Mouse (Mus musculus): ENCODE measurements at regions not wholly inside any gene's neighbourhood (a gene's known extent, or its start where the extent isn't known, plus 50 kb on each side); places are given as distances from the start of the nearest gene placed in this dataset.

DNA sequence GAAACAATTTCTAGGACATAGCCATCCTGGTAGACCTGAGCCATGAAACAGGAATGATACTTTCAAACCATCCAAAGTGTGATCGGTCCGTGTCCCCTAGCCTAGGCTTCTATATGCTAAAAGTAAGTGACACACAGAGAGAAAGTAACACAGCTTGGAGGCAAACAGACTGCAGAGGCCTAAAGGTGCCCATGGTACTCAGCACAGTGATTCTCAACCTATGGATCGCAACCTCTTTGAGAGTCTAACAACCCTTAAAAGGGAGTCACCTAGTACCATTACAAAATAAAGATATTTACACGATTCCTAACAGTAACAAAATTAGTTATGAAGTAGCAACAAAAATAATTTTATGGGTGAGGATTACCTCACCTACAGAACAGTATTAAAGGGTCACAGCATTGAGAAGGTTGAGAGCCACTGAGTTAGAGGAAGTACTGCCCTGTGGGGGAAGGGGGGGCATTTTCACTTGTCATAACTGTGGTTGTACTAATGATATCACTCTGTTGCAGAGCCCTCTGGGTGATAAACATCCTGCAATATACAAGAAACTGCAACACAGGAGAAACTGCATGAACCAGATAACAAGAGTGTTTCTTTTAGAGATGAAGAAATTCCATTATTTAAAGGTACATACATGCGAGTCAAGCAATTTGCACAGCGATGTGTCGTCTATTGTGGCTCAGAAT, 308.8 kb downstream of the Fam49a start:
- in situ Hi-C loops (cut with MboI, MseI) = no loop called here

DNA sequence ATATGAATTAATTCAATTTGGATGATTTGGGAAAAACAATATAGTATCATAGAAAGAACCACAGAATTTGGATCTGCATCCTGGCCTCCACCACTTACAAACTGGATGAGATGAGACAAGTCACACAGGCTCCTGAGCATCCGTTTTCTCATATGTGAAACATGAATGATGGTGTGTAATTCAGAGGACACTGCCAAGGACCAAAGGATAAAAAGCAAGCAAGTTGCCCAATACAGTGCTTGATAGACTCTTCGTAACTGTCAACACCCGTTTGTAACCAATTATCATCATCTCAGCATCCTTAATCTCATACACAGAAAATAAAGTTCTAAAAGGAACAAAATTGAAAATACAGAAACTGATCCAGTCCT, 305.8 kb downstream of the Fam49a start:
- in situ Hi-C loops (cut with MboI, MseI) = no loop called here

DNA sequence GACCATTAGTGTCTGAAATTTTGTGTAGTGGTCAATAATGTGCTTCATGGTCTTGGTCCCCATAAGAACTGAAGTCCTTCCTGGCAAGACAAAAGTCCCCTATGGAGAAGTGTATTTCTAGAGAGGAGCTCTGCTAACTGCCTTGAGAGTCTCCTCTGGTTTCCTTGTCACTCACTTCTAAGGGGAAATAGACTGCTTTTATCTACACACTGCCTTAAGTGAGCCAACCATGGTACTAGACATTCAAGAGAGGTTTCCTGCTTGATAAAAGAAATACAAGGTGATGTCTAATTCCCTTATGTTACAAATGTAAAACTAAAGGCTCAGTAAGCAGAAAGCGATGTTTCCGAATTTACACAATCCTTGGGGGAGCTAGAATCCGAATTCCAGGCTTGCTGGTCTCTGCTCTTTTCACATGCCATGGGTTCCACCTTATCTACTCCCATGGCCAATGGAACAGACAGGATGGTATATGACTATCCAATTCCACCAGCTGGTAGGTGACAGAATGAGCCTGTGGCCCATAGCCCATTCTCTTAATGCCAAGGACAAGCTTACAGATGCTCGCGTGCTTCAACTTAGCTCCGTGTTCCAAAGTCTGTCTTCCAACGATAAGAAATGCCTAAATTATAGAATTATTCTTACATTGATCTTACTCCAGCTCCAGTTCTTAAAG, 305.3 kb downstream of the Fam49a start:
- in situ Hi-C loops (cut with MboI, MseI) = no loop called here

DNA sequence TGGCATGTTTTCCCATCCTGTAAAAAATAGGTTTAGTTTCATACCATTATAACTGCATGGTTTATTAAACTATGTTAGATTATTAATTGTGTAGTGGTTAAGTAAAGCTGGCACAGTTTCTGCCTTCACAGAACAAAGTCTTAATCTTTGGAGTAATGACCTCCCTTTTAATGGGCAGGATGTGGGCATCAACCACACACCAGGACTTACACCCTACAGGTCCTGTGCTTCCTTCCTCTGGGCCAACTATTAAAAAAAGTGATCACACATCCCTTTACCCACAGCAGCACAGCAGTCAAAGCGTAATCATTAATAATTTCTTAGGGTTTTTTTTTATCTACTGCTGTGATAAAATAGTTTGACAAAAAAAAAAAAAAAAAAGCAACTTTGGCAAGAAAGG, 300.3 kb downstream of the Fam49a start:
- in situ Hi-C loops (cut with MboI, MseI) = no loop called here

DNA sequence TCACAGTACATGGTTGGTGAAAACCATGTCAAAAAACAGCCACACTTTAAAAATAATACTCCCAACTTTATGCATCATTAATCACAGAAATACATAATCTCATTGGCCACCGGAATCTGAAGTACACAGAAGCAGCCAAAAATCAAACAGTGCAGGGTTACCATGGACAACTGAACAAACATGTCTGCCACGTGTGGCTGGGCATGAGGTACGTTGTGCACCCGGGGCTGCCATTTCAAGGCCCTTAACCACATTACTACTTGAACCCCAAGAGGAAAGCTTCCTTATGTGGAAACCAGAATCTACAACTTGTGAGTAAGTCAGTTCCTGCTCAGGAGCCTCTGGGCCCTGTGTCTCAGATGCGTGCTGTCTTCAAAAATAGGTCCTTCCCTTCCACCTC, 289.9 kb downstream of the Fam49a start:
- in situ Hi-C loops (cut with MboI, MseI) = no loop called here

DNA sequence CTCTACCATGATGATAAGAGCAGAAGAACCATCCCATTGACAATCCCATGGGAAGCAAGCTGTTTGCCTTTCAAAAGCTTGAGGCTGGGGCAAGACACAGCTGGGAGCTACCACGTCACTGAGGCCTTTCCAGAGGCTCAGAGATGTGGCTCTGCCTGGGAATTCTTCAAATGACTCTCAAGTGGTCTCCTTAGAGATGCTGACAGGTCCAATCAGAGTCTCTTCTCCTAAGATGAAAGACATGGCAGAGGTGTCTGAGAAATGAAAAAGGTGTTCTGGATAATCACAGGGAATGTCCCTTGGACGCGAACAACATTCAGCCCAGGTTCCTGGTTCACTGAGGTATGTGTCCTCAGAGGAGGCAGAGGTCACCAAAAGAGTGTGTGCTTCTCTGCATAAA, 287.7 kb downstream of the Fam49a start:
- in situ Hi-C loops (cut with MboI, MseI) = no loop called here

DNA sequence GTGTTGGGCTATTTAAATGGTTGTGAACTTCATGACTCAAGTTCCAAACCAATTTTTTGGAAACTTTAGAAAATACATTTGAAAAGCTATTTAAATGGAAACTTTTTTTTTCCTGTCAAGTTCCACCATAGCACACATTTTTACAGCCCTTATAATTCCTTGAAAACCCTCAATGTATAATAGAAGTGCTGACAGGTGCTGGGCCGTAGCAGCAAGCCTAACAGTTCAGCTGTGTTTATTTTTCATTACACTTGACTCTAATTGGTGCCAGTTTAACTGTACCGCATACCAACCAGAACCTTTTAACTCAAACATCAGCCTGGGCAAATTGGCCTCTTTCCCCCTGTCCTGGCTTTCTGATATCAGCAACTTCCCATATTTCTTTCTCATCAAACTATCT, 286.7 kb downstream of the Fam49a start:
- in situ Hi-C loops (cut with MboI, MseI) = no loop called here

DNA sequence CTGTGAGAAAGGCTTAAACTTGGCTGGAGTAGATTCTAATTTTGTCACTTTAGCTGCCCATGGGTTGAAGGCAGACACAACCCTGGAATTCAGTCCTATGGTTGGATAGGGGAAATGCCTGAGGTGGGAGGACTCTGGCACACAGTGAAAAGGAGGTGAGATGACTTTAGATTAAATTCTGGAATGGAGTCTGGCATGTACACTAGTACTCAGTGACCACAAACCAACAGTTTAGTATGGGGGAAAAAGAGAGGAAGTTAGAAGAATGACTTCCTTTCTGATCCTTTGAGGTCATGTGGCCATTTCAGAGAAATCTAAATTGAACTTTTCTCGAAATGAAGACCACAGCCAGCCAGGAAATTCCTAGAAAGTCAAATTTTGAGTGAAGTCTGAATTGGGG, 285.5 kb downstream of the Fam49a start:
- in situ Hi-C loops (cut with MboI, MseI) = no loop called here

DNA sequence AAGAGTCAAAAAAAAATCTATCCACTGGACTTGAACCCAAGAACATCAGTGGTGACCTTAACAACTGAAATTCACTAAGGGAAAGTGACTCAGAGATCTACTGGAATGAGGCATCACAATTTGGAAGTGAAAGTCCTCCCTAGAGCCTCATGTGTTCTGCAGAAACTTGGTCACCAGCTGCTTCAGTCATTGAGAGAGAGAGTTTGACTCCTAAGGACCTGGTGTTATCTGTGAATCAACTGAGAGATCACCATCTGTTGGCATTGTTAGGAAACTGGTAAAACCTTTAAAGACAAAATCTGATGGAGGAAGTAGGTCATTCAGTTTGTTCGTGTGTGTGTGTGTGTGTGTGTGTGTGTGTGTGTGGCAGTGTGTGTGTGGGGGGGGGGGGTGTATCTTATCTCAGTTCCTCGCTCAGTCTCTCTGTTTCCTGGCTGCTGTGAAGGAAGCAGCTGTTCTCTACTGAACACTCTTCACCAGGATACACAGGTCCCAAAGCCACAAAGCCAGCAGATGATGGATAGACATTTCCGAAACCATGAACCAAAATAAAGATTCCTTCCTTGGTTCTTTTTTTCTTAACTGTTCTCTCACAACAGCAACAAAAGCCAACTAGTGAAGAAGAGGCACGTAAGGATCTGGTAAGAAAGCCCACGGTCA, 284.6 kb downstream of the Fam49a start:
- in situ Hi-C loops (cut with MboI, MseI) = no loop called here

DNA sequence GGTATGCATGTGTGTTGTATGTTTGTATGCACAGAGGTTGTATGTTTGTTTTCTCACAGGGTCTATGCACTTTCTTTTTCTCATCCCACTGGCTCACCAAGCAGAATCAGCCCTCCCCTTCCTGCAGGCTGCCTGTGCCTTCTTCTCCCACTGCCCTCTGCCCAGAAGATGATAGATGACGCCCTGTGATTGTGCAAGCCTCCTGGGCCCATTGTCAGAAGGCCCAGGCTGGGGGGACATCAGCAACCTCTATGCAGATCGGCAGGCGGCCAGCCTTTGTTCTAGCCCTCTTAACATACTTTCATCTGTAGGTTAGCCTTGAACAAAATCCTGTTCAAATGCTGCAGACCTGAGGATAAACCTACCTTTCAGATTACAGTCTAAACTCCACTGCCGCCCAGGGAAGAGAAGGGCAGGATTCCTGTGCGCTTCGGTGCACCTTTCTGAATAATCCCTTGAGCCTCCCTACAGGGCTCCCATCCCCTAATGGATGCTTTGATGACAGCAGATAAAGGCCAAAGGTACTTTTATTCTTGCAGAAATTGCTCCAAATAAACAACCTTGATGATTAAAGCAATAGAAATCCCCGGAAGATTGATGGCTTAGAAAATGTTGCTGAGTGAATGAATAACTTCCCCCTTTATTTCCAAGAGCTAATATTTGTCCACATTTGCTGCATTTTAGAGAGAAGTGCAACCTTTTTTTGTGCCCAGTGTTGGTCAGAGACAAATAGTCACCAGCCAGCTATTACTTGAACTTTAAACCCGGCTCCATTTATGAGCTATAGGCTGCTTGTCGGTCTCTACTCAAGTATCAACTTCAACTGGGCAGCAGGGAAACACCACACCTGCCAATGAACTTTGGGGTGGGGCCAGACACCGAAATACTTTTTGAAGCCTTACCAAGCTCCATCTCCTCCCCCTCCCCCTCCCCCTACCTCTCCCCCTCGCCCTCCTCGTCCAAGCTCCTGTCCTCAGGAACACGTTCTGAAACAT, 279.4 kb downstream of the Fam49a start:
- in situ Hi-C loops (cut with MboI, MseI) = no loop called here

DNA sequence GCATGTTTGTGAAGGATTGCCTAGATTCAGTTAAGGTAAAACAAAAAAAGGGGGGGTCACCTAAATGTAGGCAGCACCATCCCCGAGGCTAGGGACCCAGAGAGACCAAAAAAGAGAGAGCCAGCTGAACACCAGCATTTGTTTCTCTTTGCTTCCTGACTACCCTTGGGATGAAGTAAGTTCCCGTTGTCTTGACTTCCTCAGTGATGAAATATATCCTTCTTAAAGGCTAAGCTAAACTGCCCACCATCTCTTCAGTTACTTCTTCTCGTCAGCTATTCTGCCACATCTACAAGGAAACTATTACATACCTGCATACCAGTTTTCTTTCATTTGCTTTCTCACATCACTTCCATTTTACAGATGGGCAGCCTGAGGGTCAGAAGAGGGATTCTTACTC, 277.4 kb downstream of the Fam49a start:
- in situ Hi-C loops (cut with MboI, MseI) = no loop called here

DNA sequence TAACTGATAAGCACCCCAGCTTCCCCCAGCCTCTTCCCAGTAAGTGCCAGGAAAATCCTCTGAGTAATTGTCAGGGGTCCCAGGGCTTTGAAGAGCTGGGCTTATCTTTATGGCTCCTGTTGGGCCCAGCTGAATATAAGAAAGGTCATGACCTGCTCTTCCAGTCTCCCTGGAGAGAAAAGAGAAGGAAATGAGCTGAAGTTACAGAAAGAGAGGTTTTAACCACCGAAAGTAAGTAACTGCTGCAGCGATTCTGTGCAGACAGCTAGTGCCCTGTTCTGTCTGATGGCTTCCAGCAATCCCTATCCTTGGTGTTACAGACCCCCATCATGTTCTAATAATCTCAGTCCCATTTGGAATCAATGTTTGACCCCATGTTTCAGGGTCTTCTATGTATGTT, 272.8 kb downstream of the Fam49a start:
- in situ Hi-C loops (cut with MboI, MseI) = no loop called here

DNA sequence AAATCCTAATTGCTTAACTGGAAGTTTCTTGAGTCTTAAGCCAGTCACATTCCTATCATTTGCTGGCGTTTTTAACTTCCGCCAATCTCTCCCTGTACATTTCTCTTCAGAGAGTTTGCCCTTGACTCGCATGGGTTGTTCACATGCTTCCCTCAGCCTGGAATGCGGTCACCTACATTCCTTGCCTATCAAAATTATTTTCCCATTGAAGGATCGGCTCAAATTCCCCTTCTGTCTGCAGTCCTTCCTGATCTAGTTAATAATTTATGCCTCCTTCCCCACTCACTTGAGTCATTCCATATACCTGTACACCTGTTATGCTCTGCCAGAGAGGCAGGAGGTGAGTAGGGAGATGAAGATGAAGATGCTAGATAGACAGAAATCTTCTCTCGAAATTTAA, 268.9 kb downstream of the Fam49a start:
- in situ Hi-C loops (cut with MboI, MseI) = no loop called here

DNA sequence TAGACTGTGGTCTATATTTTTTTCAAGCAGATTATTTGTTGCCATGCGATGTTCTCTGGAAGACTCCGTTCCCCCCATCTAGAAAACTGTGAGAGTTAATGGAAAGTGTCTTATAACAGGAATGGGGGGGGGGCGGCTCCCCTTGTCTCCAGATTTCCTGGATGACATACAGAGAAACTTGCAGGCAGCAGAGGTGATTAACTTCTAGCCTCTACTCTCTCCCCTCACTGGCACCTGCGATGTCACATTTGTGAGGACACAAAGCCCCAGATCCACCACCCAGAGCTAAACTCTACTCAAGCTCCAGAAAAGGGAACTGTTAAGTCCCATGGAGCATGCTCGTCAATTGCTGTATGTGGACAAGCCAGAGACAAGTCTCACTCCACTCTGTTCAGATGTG, 267.6 kb downstream of the Fam49a start:
- in situ Hi-C loops (cut with MboI, MseI) = no loop called here

DNA sequence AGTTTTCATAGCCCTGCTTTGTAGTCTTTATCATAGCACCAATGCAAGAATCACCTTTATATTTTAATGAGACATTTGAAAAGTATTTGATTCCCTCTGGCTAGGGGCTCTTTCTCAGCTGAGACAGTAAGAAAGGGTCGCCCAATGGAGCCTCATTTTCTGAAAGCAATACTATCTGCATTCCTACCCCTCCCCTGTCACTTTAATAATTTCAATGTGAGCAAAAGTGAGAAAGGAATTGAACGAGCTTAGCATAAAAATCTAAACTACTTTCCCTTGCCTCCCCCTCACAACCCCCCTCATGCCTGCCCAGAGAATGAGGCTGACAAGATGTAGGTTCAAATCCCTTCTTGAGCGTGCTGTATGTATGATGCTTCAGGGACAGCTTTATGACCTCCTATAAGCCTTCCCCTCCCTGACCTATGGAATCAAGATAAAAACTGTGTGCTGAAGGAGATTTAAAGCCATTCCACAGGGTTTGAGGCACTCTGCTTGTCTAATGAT, 266.6 kb downstream of the Fam49a start:
- in situ Hi-C loops (cut with MboI, MseI) = no loop called here

DNA sequence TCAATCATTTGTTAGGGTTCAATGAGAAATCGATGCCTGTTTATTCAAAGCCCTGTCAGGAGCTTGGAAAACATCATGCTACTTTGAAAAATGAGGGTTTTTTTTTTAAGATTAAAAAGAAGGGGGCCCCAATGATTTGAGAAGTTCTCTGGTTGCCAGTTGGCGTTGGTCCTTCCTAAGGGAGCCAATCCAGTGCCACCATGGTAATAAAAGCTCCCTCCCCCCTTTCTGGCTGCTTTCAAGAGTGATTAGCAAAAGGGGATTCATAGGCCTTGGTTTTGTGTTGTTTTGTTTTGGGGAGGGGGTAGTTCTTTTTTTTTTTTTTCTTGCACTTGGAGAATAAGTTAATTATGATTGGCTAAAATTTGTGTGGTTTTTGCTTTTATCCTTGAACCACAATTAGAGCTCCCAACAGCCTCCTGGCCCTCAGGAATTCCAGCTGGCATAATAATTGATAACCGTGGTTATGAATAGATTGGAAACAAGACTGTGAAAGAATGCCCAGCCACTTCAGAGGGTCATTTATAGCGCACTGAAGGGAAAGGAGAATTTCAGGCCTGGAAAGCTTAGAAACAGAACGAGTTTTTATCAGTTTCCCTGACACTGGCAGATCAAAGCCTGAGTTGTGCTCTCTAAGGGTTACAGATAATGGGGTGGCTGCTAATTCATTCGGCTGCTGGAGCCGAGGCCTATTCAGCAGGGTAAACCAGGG, 266.0 kb downstream of the Fam49a start:
- in situ Hi-C loops (cut with MboI, MseI) = no loop called here

DNA sequence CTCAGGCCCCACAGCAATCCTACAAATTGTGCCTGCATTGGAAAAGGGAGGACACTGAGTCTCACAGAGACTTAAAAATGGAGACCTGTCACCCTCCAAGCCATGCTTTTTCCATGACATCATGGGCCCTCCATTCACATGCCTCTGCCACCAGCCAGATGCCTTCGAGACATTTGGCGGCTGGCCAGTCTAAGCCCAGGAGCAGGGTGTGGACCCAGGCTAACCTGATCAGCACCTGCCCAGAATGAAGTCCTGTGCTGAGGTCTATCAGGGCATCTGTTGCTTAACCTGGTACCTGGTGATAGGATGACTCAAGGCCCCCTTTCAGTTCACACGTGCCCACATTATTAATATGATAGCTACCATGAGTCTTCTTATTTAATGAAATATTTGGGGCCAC, 265.4 kb downstream of the Fam49a start:
- in situ Hi-C loops (cut with MboI, MseI) = no loop called here

DNA sequence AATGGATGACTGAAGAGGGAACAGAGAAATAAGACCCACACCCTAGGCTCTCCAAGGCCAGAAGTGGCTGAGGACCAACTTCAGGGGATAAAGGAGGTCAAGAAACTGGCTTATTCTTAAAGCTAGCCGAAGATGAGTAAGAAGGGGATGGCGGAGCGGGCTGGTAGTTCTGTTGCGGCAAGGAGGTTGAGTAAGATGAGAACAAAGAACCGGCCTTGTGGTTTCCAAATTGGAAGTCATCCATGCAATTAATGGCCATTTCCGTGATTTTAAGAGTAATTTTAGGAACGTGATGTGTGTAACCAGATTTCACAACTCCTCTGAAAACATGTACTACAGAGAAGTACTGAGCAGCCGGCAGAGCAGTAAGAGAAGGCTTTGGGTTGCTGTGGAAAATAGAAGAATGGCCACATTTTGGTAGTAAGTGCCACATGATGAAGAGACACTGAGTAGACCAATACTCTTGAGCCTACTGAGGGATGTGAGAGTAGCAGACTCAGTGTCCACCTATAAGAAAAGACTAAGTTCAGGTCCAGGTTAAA, 258.4 kb downstream of the Fam49a start:
- in situ Hi-C loops (cut with MboI, MseI) = no loop called here

DNA sequence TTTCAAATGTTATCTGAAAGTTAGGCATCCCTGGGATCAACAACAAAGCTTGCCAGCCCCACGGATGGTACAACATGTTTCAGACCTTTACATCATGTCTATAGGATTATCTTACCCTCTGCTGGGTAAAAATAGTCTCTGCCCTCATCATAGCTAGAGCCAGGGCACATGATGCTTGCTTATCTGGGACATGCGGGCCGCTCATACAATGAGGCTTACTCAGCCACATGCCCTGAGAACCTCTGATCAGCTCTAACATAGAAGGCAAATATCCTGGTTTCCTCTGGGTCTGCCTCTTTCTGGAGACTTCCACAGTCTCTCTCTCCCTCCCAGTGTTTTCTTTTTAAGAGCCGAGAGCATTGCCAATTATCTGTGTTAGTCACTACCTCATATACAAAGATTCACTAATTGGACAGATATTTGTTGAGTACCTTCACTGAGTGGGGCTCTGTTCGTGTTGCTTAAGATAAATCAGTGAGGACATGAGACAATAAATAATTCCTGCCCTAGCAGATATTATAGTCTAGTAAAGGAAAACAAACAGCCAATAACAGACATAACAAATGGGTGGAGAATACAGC, 256.6 kb downstream of the Fam49a start:
- in situ Hi-C loops (cut with MboI, MseI) = no loop called here

DNA sequence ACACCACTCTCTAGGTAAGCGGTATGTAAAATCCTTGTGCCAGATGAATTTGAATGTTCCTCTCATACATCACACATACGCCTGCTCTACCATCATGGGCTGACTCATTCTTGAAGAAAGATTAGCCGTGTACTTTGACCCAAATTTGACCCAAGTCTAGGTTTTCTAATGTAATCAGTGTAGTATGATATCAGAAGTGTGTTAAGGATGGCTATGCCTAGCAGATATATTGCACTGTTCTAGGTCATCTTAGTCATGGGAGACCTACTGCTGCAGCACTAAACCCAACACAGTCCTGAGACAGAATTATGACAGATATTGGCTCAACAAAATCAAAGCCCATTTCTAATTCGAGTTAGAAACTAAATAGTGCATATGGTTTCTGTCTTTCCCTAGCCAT, 255.1 kb downstream of the Fam49a start:
- in situ Hi-C loops (cut with MboI, MseI) = no loop called here

DNA sequence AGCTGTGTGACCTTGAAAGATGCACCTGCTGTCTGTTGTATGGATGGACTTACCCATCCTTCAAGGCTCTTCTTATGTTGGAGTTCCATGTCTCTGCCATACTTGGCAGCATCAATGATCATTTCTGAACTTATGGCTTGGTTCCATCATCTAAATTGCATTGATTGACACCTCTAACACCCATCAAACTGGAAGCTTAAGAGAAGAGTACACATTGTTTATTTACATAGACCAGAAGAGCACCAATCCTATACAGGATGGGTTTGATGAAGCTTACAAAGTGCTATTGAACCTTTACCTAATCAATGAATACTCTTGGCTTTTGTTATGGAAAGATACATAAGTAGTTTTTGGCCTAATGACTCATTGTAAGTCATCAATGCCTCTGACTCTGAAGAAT, 248.8 kb downstream of the Fam49a start:
- in situ Hi-C loops (cut with MboI, MseI) = no loop called here
